Mouse (Mus musculus) embryonic facial prominence, embryonic 15.5 days (tissue): ENCODE results near the gene Ugt8a. TPM values are rescaled to one million over a fixed set of nuclear protein-coding genes. Genes with fewer than 3 reads are reported as not detected.

Experiments
- ATAC-seq: fragments of 200-750 bp; cut with Nextera tagmentation; 2 replicates; pipeline ENCODE4 v1.8.0; 2017; ENCODE audit warnings: low read depth, moderate TSS enrichment; ENCODE audit not compliant: insufficient number of reproducible peaks, low FRiP score, low TSS enrichment
- H3K27ac ChIP-seq: fragments of 300-500 bp; sonication (generic); replicated peaks from 2 replicates; pipeline ENCODE4 v1.5.1; 2015; ENCODE audit warnings: mild to moderate bottlenecking, inconsistent platforms
- H3K27me3 ChIP-seq: fragments of 300-500 bp; sonication (generic); 2 replicates; pipeline ENCODE4 v1.6.1; 2015; ENCODE audit warnings: inconsistent platforms
- H3K36me3 ChIP-seq: fragments of 300-500 bp; sonication (generic); 2 replicates; pipeline ENCODE4 v1.6.1; 2015; ENCODE audit warnings: mild to moderate bottlenecking, inconsistent platforms
- H3K4me1 ChIP-seq: fragments of 300-500 bp; sonication (generic); 2 replicates; pipeline ENCODE4 v1.6.1; 2015; ENCODE audit warnings: inconsistent platforms
- H3K4me2 ChIP-seq: fragments of 300-500 bp; sonication (generic); replicated peaks from 2 replicates; pipeline ENCODE4 v1.6.1; 2015; ENCODE audit warnings: mild to moderate bottlenecking, inconsistent platforms
- H3K4me3 ChIP-seq: fragments of 300-500 bp; sonication (generic); replicated peaks from 2 replicates; pipeline ENCODE4 v1.5.1; 2015; ENCODE audit warnings: mild to moderate bottlenecking, inconsistent platforms
- H3K9ac ChIP-seq: fragments of 300-500 bp; sonication (generic); 2 replicates; pipeline ENCODE4 v1.6.1; 2015; ENCODE audit warnings: inconsistent platforms
- H3K9me3 ChIP-seq: fragments of 300-500 bp; sonication (generic); replicated peaks from 2 replicates; pipeline ENCODE4 v1.6.1; 2016; ENCODE audit warnings: inconsistent platforms
- WGBS: fragments of 180-500 bp; shearing (Covaris S2); methylation state at CpG from one replicate; pipeline ENCODE4 v1.1.7; 2015; 5-methylcytosine and 5-hydroxymethylcytosine counted together
- polyA plus RNA-seq: library from polyadenylated mRNA; unstranded; fragments of >200 nt; fragmentation: Nextera tagmentation; extraction: Ambion mirVana; gene quantifications from 2 replicates; pipeline ENCODE4 v1.2.1, GENCODE M21; 2015

Ugt8a gene
- polyA plus RNA-seq: 0.79 and 0.97 TPM in 2 replicates

GRCm38 (mm10) chr3:125938092-125938755 lies at the start of gene Ugt8a:
TSS of gene Ugt8a (minus strand) at chr3:125938619.
- H3K9ac ChIP-seq: no peak within 1 kb of the TSS
- WGBS: under 1% methylated on average over 71 of the region's 85 CpGs
- peak; percentile 66 for ATAC-seq

DNA sequence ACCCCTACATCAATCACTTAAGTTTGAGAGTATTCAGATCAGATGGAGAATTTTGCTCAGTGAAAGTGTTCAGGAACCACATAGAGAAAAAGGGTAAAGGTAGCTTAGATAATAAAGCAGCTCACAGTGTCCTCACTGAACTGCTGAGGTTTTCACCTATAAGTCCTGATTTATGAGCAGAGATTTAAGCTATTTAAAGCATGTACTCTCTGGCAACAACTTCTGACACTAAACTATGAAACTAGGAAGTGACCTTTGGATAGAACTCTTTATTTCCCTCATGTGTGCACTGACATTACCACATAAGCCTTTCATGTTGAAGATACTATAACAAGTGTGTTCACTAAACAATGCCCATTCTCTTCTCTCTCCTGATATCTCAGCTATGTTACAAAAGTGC lies 48.2 kb upstream of the Ugt8a start:
- Histone ChIP-seq H3K4me2 (no peak overlapping the region), H3K27ac (no peak overlapping the region), H3K9ac (no peak overlapping the region), H3K4me3 (no peak overlapping the region), H3K36me3 (no peaks in the 10 kb centered on the region), H3K4me1 (no peaks in the 10 kb centered on the region), H3K9me3 (no peaks in the 10 kb centered on the region), H3K27me3 (no peaks in the 10 kb centered on the region)
- ATAC-seq: no peak

More at GRCm38 (mm10) chr3:125938092-125938755, at the start of gene Ugt8a:
- peak within 1 kb of the TSS; percentile 91 for H3K4me2 ChIP-seq
- no peaks in the 10 kb centered on the region for H3K9me3 ChIP-seq
- H3K4me1 ChIP-seq: peaks cover 10% of the 10 kb centered on the region
- no peaks in the 10 kb centered on the region for H3K36me3 ChIP-seq
- no peak within 1 kb of the TSS for H3K27ac ChIP-seq
- peaks cover 35% of the 10 kb centered on the region for H3K27me3 ChIP-seq
- peak within 1 kb of the TSS; percentile 50 for H3K4me3 ChIP-seq

- H3K4me2 ChIP-seq: no peak overlapping the region
- 78% methylated on average over 2 of the region's 2 CpGs for WGBS
- no peak overlapping the region for H3K27ac ChIP-seq
- no peaks in the 10 kb centered on the region for H3K9me3 ChIP-seq
- no peak for ATAC-seq
- no peaks in the 10 kb centered on the region for H3K36me3 ChIP-seq
- no peaks in the 10 kb centered on the region for H3K4me1 ChIP-seq
- H3K4me3 ChIP-seq: no peak overlapping the region
- no peaks in the 10 kb centered on the region for H3K27me3 ChIP-seq
- no peak overlapping the region for H3K9ac ChIP-seq
Measured at GRCm38 (mm10) chr3:125983707-125984420, 45.4 kb upstream of the Ugt8a start.

DNA sequence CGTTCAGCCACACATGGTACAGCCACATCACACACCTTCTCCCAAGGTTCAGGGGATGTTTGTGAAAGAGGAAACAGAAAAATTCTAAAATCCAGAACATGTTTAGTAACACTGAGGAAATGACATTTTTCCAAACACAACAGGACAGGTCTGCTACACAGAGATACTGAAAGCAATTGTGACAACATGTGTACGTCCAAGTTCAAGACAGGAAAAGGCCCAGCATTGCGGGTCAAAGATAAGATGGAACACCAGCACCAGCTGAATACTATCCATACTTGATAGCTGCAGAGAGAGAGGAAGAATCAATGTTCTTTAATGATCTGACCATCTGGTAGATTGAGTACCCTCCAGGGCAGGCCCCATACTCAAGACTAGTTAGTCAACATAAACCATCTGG lies 41.1 kb upstream of the Ugt8a start:
- Histone ChIP-seq H3K4me2 (no peak overlapping the region), H3K27me3 (no peaks in the 10 kb centered on the region), H3K9ac (no peak overlapping the region), H3K4me1 (no peaks in the 10 kb centered on the region), H3K36me3 (no peaks in the 10 kb centered on the region), H3K4me3 (no peak overlapping the region), H3K9me3 (no peaks in the 10 kb centered on the region), H3K27ac (no peak overlapping the region)
- ATAC-seq: no peak
- 85% methylated on average over 3 of the region's 3 CpGs for WGBS

DNA sequence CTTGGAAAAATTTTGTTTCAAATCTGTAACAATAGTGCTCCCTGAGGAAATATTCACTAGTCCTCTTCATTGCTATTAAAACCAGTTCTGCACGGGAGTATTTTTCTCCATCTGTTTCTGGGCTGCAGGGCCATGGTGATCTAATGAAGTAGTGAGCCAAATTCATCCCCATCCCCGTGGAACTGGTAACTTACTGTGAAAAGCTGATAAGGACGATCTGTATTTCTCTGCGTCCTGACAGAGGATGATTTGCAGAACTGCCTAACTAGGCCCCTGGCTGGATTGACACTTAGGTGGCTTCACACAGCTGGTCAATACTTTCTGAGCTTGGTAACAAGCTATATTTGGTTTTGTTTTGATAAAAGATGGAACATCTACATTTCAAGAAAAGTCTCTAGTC lies 37.5 kb upstream of the Ugt8a start:
- no peaks in the 10 kb centered on the region for H3K9me3 ChIP-seq
- no peak for ATAC-seq
- H3K4me2 ChIP-seq: no peak overlapping the region
- no peak overlapping the region for H3K27ac ChIP-seq
- no peak overlapping the region for H3K4me3 ChIP-seq
- no peaks in the 10 kb centered on the region for H3K36me3 ChIP-seq
- H3K27me3 ChIP-seq: no peaks in the 10 kb centered on the region
- 53% methylated on average over 4 of the region's 4 CpGs for WGBS
- no peak overlapping the region for H3K9ac ChIP-seq
- no peaks in the 10 kb centered on the region for H3K4me1 ChIP-seq

DNA sequence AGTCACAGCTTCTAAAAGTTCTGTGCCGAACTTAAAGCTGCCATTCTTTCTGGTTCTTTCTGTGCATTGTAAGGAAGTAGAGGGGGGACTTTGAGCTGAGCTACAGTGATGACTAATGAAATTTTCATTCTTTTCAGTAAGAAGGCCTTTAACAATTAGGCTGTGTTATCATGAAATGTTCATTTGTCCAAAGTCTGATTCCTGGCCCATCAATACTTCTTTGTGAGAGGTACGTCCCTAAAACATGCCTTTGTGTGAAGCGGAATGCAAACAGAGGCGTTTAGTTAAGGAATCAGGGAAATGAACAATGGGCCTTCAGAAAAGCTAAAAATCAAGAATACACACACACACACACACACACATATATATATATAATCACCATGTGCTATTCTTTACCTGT lies 31.0 kb upstream of the Ugt8a start:
- no peaks in the 10 kb centered on the region for H3K4me1 ChIP-seq
- H3K4me3 ChIP-seq: no peak overlapping the region
- H3K9me3 ChIP-seq: no peaks in the 10 kb centered on the region
- no peak overlapping the region for H3K4me2 ChIP-seq
- no peaks in the 10 kb centered on the region for H3K36me3 ChIP-seq
- no peak for ATAC-seq
- H3K27me3 ChIP-seq: no peaks in the 10 kb centered on the region
- H3K9ac ChIP-seq: no peak overlapping the region
- WGBS: 50% methylated on average over 4 of the region's 4 CpGs
- no peak overlapping the region for H3K27ac ChIP-seq

- Histone ChIP-seq H3K4me1 (no peaks in the 10 kb centered on the region), H3K9ac (no peak overlapping the region), H3K27me3 (no peaks in the 10 kb centered on the region), H3K9me3 (no peaks in the 10 kb centered on the region), H3K4me3 (no peak overlapping the region), H3K27ac (no peak overlapping the region), H3K36me3 (no peaks in the 10 kb centered on the region), H3K4me2 (no peak overlapping the region)
- WGBS: 71% methylated on average over 3 of the region's 3 CpGs
- no peak for ATAC-seq
Measured at GRCm38 (mm10) chr3:125956196-125956885, 17.9 kb upstream of the Ugt8a start.

DNA sequence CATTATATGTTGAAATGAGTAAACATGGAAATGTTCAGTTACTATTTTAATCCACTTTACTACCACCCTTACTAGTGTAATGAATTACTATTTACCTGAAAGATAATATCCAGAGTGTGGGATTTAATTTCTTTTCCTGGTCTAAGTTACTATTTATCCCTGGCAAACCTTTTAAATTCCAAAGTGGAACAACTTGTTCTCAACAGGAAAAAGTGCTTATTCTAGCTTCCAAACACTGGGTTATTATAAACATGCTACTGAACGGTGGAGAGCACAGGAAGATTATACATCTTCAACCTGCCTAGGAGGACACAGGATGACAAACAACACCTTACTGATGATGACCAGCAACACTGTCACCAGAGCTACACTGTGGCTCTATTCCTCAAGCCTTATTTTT lies 16.5 kb upstream of the Ugt8a start:
- H3K27ac ChIP-seq: no peak overlapping the region
- WGBS: 72% methylated on average over 1 of the region's 1 CpGs
- no peaks in the 10 kb centered on the region for H3K9me3 ChIP-seq
- H3K27me3 ChIP-seq: no peaks in the 10 kb centered on the region
- no peak overlapping the region for H3K9ac ChIP-seq
- no peaks in the 10 kb centered on the region for H3K4me1 ChIP-seq
- H3K36me3 ChIP-seq: no peaks in the 10 kb centered on the region
- H3K4me3 ChIP-seq: no peak overlapping the region
- H3K4me2 ChIP-seq: no peak overlapping the region
- no peak for ATAC-seq

DNA sequence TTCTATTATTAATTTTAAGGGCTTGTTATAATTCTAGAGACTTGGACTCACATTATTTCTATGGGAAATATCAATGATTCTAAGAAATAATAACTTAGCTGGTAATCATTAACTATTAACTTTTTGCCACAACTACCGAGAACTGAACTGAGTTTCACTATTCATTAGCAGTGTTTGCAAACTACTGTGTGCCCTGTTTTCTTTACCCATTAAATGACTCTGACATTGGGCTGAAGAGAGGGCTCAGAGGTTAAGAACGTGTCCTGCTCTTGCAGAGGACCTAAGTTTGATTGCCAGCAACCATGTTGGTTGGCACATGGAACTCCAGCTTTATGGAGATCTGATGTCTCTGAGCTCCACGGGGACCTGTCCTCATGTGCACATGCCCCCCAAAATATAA lies 2.4 kb upstream of the Ugt8a start:
- H3K27ac ChIP-seq: no peak overlapping the region
- H3K27me3 ChIP-seq: peaks cover 35% of the 10 kb centered on the region
- H3K9ac ChIP-seq: no peak overlapping the region
- WGBS: 63% methylated on average over 3 of the region's 3 CpGs
- no peaks in the 10 kb centered on the region for H3K9me3 ChIP-seq
- H3K4me2 ChIP-seq: no peak overlapping the region
- peaks cover 10% of the 10 kb centered on the region for H3K4me1 ChIP-seq
- no peak for ATAC-seq
- no peaks in the 10 kb centered on the region for H3K36me3 ChIP-seq
- no peak overlapping the region for H3K4me3 ChIP-seq

DNA sequence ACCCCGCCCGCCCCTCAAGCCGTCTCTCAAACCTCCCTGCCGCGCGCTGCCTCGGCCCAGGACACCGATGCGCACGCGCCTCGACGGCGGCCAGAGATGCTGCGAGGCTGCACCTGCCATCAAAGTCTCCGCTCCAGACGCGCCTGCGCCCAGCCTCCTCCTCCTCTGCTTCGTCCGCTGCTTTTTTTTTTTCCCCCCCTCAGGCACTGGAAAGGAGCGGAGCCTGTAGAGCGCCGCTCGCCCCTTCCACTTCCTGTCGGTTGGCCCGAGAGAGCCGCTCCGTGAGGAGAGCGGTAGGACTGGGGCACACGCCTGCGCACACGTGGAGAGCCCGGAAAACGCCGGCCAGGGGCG lies 314 bp upstream of the Ugt8a start:
- WGBS: 1% methylated on average over 31 of the region's 37 CpGs
- Histone ChIP-seq H3K27me3 (peaks cover 35% of the 10 kb centered on the region), H3K9me3 (no peaks in the 10 kb centered on the region), H3K36me3 (no peaks in the 10 kb centered on the region), H3K27ac (no peak overlapping the region), H3K4me3 (peak overlapping the region; percentile 50), H3K4me2 (peak overlapping the region; percentile 91), H3K4me1 (peaks cover 10% of the 10 kb centered on the region), H3K9ac (no peak overlapping the region)
- ATAC-seq: peak; percentile 45

DNA sequence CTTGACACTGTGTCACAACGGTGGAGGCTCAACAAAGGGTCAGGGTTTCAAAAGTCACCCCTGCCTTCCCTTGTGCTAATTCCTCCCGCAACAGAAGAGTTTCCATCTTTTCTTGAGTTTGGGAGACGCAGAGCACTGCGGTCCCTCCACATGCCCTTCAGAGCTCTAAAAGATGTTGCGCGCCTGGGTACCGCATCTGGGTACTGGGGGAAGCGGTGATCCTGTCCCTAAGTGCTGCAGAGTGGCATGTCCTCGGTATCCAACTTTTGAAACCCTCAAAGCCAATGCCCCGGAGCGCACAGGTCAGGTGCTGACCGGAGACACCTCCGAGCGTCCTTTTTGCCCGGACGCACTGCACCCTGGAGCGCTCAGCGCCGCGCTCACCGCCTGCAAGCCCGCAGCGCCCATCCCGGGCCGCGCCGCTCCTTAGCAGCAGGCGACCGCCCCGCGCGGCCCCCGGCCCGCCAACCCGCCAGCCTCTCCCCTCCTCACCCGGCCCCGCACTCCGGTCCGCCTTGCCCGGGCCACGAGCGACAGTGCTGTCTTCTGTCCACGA lies 805 bp downstream of the Ugt8a start:
- H3K27me3 ChIP-seq: peaks cover 35% of the 10 kb centered on the region
- no peak overlapping the region for H3K27ac ChIP-seq
- H3K9me3 ChIP-seq: no peaks in the 10 kb centered on the region
- peak; percentile 37; the same call in 1 of the 2 replicates for ATAC-seq
- H3K4me2 ChIP-seq: peak overlapping the region; percentile 91
- WGBS: under 1% methylated on average over 43 of the region's 43 CpGs
- peaks cover 10% of the 10 kb centered on the region for H3K4me1 ChIP-seq
- no peaks in the 10 kb centered on the region for H3K36me3 ChIP-seq
- peak overlapping the region; percentile 50 for H3K4me3 ChIP-seq
- no peak overlapping the region for H3K9ac ChIP-seq
